Mouse (Mus musculus): ENCODE measurements around the gene Otogl.

The Otogl gene

GRCm38 (mm10) chr10:107912084-107912573 is at the start of gene Otogl:
Gene Otogl, minus strand, starts transcription at chr10:107912134.
- DNase-seq (ENCODE audit: low read depth, low spot score), result no peak

- DNase-seq (ENCODE audit: low read depth, low spot score), result no peak
Measured at GRCm38 (mm10) chr10:107956588-107956987, 44.7 kb upstream of the Otogl start.

DNA sequence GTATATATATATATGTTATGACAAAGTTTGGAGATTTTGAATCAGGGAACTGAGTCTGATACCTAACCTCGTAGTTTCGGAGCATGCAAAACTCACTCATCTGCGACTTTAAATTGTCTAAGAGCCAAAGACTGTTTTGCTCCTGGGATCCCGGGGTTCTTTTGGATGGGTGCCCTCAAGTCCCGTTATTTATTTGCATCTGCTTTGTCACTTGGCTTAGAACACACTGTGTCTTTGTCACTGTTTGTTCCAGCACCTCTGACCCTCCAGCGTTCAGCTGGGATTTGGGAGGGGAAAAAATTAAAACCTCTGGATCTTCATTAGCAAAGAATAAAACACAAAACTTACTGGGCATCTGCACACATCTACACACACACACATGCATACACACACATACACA is 42.5 kb upstream of the Otogl start:
- DNase-seq (ENCODE audit: low read depth, low spot score), result peak; percentile 49

- no peak for DNase-seq (ENCODE audit: low read depth, low spot score)
Measured at GRCm38 (mm10) chr10:107951596-107951995, 39.7 kb upstream of the Otogl start.

GRCm38 (mm10) chr10:107949945-107950344 is 38.0 kb upstream of the Otogl start:
- DNase-seq (ENCODE audit: low read depth, low spot score), result no peak

DNA sequence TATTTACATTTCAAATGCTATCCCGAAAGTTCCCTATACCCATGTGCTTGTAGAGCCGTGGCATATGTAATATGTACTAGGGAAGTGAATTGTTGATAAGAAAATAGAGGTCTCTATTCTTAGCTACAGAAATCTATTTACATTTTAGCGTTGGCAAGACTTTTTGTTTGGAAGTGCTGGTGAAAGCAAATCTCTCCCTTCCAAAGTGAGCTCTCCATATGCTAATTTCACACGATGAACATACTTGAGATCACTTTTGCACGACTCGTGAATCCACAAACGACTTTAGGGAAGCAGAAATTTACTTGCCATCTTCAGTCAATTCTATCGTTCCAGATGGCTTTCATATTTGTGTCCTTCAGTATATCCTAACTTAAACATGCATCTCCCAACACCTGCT is 36.7 kb upstream of the Otogl start:
- DNase-seq (ENCODE audit: low read depth, low spot score), result no peak

DNA sequence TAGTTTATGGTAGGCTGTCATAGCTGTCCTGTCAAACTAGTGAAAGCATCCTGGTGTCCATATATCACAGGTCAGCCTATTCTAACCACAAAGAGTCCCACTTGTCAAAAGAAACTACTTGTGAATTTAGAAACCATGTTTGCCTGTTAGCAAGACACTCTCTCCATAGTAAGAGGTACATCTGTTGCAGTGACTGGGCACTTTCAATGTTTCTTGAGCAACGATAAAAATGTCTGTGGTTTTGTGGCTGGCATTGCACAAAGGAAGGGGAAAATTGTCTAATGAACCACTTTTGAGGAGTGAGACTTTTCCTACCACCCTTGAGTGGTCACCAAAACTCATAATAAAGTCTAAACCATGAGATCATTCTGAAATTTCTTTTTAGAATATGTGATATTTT is 36.1 kb upstream of the Otogl start:
- DNase-seq (ENCODE audit: low read depth, low spot score), result no peak

DNA sequence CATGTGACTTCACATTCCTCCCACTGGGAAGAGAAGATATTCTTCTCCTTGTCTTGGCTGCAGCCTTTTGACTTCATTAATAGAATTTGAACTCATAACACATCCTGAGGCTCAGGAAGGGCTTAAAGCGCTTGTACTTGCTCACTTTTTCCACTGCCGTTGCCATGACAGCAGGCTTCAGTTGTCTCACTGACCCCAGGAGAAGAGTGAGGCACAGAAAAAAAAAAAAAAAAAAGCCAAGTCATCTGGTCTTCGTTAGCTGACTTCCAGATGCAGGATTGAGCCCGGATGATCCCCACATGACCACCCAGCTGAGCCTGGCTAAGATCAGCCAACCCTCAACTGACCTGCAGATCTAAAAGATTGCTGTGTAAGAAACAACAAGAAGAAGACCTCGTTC is 34.4 kb upstream of the Otogl start:
- peak; percentile 35 for DNase-seq (ENCODE audit: low read depth, low spot score)

DNA sequence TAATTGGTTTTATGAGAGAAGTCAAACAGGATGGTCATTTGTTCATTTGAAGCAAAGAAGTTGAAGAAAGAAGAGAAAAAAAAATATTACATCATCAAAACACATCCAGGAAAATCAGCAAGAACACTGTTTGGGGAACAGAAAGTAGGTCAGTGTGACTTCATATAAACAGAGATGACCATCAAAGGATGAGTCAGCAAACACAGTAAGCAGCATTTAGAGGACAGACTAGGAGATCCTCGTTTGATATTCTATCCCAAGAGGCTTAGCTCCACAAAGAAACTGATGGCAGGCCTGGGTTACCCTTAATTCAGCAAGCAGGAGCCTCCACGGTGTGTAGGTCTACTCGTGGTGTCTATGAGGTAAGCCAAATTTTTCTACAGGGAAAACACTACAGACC is 31.9 kb upstream of the Otogl start:
- DNase-seq (ENCODE audit: low read depth, low spot score), result no peak

DNA sequence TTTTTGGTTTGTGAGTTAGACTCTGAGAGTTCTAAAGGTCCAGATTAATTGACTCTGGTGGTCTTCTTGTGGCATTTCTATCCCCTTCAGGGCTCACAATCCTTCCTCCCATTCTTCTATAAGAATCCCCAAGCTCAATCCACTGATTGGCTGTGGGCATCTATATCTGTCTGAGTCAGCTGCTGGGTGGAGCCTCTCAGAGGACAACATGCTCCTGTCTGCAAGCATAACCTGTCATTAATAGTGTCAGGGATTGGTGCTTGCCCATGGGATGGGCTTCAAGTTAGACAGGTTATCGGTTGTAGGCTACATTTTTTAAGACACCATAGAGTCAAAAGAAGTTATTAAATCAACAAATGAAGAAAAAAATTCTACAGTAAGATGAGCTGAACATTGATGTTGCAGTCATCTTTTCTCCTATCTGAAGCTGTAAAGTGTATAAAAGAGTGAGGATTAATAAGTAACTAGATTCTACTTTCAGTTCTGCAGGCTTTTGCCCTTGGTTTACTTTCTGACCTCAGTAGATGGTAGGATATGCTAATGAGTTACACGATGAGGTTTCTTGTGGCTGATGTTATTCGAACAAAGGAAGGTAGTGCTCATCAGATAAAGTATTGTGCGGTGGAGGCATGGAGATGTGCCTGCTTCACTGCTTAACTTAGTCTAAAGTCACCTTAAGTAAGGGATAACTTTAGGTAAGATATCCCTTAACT is 29.4 kb upstream of the Otogl start:
- no peak for DNase-seq (ENCODE audit: low read depth, low spot score)

GRCm38 (mm10) chr10:107940302-107940701 is 28.4 kb upstream of the Otogl start:
- no peak for DNase-seq (ENCODE audit: low read depth, low spot score)

- DNase-seq (ENCODE audit: low read depth, low spot score), result no peak
Measured at GRCm38 (mm10) chr10:107939821-107940220, 27.9 kb upstream of the Otogl start.

DNA sequence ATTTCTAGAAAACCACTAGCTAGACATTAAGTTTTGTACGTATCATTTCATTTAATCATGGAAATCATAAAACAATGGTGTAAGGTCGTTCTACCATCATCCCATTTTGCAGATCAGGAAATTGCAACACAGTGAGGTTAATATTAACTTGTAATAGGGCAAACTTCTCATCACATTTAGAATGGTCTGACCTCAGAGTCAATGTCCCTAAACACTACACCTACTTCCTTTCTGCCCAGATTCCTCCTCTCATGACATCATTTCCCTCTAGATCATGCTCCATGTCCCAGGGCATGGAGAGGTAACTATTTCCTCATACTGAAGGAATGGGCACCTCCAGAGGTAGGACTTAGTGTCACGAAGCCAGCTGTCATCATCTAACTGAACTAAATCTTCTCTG is 22.1 kb upstream of the Otogl start:
- no peak for DNase-seq (ENCODE audit: low read depth, low spot score)

DNA sequence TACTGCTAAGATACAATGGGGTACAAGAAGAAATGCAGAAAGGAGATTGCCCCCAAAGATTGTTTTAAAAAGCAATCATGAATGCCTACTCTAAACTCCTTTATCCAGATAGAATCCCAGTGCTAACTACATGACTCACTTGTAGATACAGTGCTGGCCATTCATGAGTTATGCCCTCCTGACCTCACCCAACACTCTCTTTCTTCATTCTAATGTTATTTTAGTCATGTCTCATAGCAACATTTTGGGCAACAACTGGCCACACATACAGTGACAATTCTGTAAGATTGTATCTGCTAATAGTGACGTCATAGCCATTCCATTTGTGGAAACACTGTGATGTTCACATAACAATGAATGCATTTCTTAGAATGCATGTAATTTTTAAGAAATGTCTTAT is 21.6 kb upstream of the Otogl start:
- no peak for DNase-seq (ENCODE audit: low read depth, low spot score)

DNA sequence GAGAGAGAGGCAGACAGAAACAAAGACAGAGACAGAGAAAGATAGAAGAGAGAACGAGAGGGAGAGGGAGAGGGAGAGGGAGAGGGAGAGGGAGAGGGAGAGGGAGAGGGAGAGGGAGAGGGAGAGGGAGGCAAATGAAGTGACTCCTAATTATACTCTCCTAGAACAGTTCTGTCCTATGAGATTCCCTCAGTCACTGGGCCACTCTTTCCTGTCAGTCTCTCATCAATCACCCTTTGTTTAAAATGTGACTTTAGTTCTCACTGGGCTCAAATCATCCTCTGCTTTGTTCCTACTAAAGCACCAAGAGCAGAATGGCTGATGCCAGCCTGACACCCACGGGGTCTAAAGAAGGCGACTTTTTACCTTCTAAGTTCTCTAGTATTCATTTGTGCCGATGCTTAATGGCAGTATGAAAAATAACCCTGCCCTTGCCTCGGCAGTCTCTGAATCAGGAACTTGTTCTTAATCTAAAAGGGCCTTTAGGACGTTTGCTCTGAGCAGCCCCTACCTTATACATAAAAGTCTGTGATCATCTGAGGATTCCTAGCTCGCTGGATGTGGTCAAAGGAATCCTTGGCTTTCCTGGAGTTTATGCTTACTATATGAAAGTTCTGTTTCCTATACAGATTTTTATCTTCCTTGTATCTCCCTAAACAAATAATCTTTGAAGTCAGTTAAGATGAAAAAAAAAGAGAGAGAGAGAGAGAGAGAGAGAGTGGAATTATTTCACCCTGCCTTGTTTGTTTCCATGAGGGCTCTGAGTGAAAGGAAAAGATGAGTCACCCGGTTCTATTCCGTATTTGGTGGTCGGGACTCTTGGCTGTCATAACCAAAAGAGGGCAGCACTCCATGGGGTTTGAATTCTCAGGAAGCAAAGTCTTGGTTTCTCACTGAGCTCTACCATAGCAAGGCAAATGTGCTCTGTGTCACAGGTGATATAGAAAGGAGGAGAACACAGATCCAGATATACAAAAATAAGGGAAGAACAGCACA is 20.2 kb upstream of the Otogl start:
- DNase-seq (ENCODE audit: low read depth, low spot score), result peak; percentile 75

GRCm38 (mm10) chr10:107930471-107931021 is 18.6 kb upstream of the Otogl start:
- DNase-seq (ENCODE audit: low read depth, low spot score), result peak; percentile 62

DNA sequence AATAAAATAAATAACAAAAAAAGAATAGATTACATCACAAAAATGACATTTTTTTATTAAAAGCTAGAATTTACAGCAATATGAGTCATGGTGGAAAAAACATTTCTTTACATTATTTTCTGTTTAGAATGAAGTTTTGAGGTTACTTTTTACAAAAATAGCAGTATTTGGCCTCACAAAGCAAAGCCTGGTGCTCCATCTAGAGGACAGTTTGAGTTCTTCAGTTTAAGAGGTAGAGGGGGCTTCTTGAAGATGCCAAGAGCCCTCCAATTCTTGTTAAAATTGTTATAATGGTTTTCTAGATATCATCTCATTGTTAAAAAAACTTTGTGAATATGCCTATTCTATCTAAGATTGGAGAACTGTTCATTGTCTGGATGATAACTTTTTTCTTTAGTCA is 13.4 kb upstream of the Otogl start:
- no peak for DNase-seq (ENCODE audit: low read depth, low spot score)

DNA sequence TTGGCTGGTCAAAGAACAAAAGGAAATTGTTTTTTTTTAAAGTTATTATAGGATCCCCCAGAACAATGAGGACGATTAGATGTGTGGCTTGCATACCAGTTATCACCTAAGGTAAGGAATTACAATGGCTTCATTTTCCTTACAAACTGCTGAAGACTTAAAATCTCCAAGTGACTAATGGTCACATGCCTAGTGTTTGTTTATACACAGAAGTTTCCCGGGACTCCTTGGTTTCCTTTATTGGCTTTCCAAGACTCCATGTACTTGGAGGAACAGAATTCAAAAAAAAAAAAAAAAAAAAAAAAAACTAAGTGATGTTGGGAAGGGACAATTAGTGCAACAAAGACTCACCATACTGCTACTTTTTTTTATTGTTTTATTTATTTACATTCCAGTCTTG is 11.9 kb upstream of the Otogl start:
- DNase-seq (ENCODE audit: low read depth, low spot score), result no peak

DNA sequence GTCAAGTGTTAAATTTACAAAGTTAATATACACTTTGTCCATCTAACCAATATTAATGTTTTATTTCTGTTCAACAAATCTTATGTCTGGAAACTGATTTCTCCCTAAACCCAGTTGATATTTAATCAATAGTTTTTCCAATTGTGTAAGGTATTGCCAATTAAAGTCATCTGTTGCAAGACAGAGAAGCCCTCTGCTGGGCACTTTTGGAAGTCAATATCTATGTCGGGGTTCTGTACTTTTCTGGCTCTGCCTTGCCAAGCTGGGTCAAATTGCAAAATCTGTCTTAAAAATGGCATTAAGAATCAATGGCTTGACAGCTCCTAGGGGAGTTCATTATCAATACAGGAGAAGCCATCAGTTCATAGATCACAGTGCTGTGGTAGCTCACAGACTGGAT is 10.8 kb upstream of the Otogl start:
- no peak for DNase-seq (ENCODE audit: low read depth, low spot score)

GRCm38 (mm10) chr10:107921549-107921948 is 9.6 kb upstream of the Otogl start:
- DNase-seq (ENCODE audit: low read depth, low spot score), result no peak

GRCm38 (mm10) chr10:107921134-107921533 is 9.2 kb upstream of the Otogl start:
- no peak for DNase-seq (ENCODE audit: low read depth, low spot score)

- DNase-seq (ENCODE audit: low read depth, low spot score), result no peak
Measured at GRCm38 (mm10) chr10:107913013-107913412, 1.1 kb upstream of the Otogl start.
